Mouse (Mus musculus) limb, embryonic 10.5 days (tissue): ENCODE measurements around the gene Gdpd3. TPM values are rescaled to one million over a fixed set of nuclear protein-coding genes. Genes with fewer than 3 reads are reported as not detected.

Experiments
- DNase-seq: peaks from one replicate; pipeline ENCODE4 v3.0.0-alpha.2; 2017; ENCODE audit warnings: low spot score
- H3K27ac ChIP-seq: fragments of 300-500 bp; sonication (generic); 2 replicates; pipeline ENCODE4 v1.5.1; 2016; ENCODE audit warnings: mild to moderate bottlenecking
- H3K27me3 ChIP-seq: fragments of 300-500 bp; sonication (generic); 2 replicates; pipeline ENCODE4 v1.6.1; 2016; ENCODE audit warnings: low read depth, mild to moderate bottlenecking; ENCODE audit not compliant: poor library complexity, severe bottlenecking
- H3K36me3 ChIP-seq: fragments of 300-500 bp; sonication (generic); 2 replicates; pipeline ENCODE4 v1.6.1; 2016; ENCODE audit warnings: mild to moderate bottlenecking, moderate library complexity
- H3K4me1 ChIP-seq: fragments of 300-500 bp; sonication (generic); 2 replicates; pipeline ENCODE4 v1.6.1; 2016
- H3K4me3 ChIP-seq: fragments of 300-500 bp; sonication (generic); 2 replicates; pipeline ENCODE4 v1.5.1; 2016; ENCODE audit warnings: mild to moderate bottlenecking, moderate library complexity
- H3K9me3 ChIP-seq: fragments of 300-500 bp; sonication (generic); replicated peaks from 2 replicates; pipeline ENCODE4 v1.6.1; 2016; ENCODE audit warnings: mild to moderate bottlenecking
- WGBS: fragments of 180-500 bp; shearing (Covaris S2); methylation state at CpG from one replicate; pipeline ENCODE4 v1.1.7; 2016; 5-methylcytosine and 5-hydroxymethylcytosine counted together
- polyA plus RNA-seq: library from polyadenylated mRNA; unstranded; fragments of >200 nt; fragmentation: Nextera tagmentation; extraction: Ambion mirVana; gene quantifications from 2 replicates; pipeline ENCODE4 v1.2.1, GENCODE M21; 2016

Gene Gdpd3
- polyA plus RNA-seq, 1 experiment from 2014 or later = 1.5 TPM

- Histone ChIP-seq H3K4me3 (peak overlapping the region; percentile 18; the same call in 1 of the 2 replicates), H3K4me1 (peaks cover 58% of the 10 kb centered on the region), H3K9me3 (no peaks in the 10 kb centered on the region), H3K27ac (no peak overlapping the region), H3K36me3 (peaks cover 49% of the 10 kb centered on the region), H3K27me3 (no peaks in the 10 kb centered on the region)
- WGBS = 89% methylated on average over 16 of the region's 16 CpGs
- no peak for DNase-seq
Measured at GRCm38 (mm10) chr7:126795387-126796317, 29.5 kb downstream of the Gdpd3 start.

GRCm38 (mm10) chr7:126796350-126796932 lies 30.3 kb downstream of the Gdpd3 start:
- H3K4me1 ChIP-seq = peaks cover 56% of the 10 kb centered on the region
- no peak for DNase-seq
- WGBS = 80% methylated on average over 8 of the region's 8 CpGs
- H3K36me3 ChIP-seq = peaks cover 49% of the 10 kb centered on the region
- H3K27me3 ChIP-seq = no peaks in the 10 kb centered on the region
- 0 out of 2 replicates have a peak overlapping the region, but pooled peaks have one; percentile 13 for H3K4me3 ChIP-seq
- H3K9me3 ChIP-seq = no peaks in the 10 kb centered on the region
- no peak overlapping the region for H3K27ac ChIP-seq

- no peaks in the 10 kb centered on the region for H3K9me3 ChIP-seq
- 43% methylated on average over 21 of the region's 21 CpGs for WGBS
- H3K27ac ChIP-seq = peak within 1 kb of the TSS; percentile 95
- H3K36me3 ChIP-seq = peaks cover 59% of the 10 kb centered on the region
- peak within 1 kb of the TSS; percentile 89 for H3K4me3 ChIP-seq
- no peak for DNase-seq
- H3K27me3 ChIP-seq = no peaks in the 10 kb centered on the region
- H3K4me1 ChIP-seq = peaks cover 52% of the 10 kb centered on the region
Measured at GRCm38 (mm10) chr7:126797411-126798126, 31.4 kb downstream of the Gdpd3 start, which contains the start of gene Fam57b. Fam57b (plus strand) TSS chr7:126797668.

- no peaks in the 10 kb centered on the region for H3K9me3 ChIP-seq
- no peaks in the 10 kb centered on the region for H3K27me3 ChIP-seq
- DNase-seq = no peak
- H3K27ac ChIP-seq = peak overlapping the region; percentile 95
- peak overlapping the region; percentile 89 for H3K4me3 ChIP-seq
- H3K4me1 ChIP-seq = peaks cover 44% of the 10 kb centered on the region
- WGBS = 1% methylated on average over 40 of the region's 40 CpGs
- peaks cover 67% of the 10 kb centered on the region for H3K36me3 ChIP-seq
Measured at GRCm38 (mm10) chr7:126798127-126799049, 32.3 kb downstream of the Gdpd3 start.

GRCm38 (mm10) chr7:126799050-126799467 lies 32.9 kb downstream of the Gdpd3 start:
- peak overlapping the region; percentile 89 for H3K4me3 ChIP-seq
- WGBS = under 1% methylated on average over 33 of the region's 36 CpGs
- peak; percentile 93 for DNase-seq
- H3K4me1 ChIP-seq = peaks cover 43% of the 10 kb centered on the region
- H3K27me3 ChIP-seq = no peaks in the 10 kb centered on the region
- H3K27ac ChIP-seq = peak overlapping the region; percentile 95
- H3K9me3 ChIP-seq = no peaks in the 10 kb centered on the region
- H3K36me3 ChIP-seq = peaks cover 68% of the 10 kb centered on the region

GRCm38 (mm10) chr7:126799468-126800268 lies 33.5 kb downstream of the Gdpd3 start:
- no peaks in the 10 kb centered on the region for H3K9me3 ChIP-seq
- peak overlapping the region; percentile 89 for H3K4me3 ChIP-seq
- H3K27me3 ChIP-seq = no peaks in the 10 kb centered on the region
- peaks cover 43% of the 10 kb centered on the region for H3K4me1 ChIP-seq
- H3K27ac ChIP-seq = peak overlapping the region; percentile 95
- 1% methylated on average over 38 of the region's 38 CpGs for WGBS
- H3K36me3 ChIP-seq = peaks cover 68% of the 10 kb centered on the region
- no peak for DNase-seq

- H3K4me3 ChIP-seq = peak overlapping the region; percentile 89
- no peak for DNase-seq
- H3K9me3 ChIP-seq = no peaks in the 10 kb centered on the region
- WGBS = 50% methylated on average over 5 of the region's 5 CpGs
- peaks cover 42% of the 10 kb centered on the region for H3K4me1 ChIP-seq
- H3K27ac ChIP-seq = peak overlapping the region; percentile 95
- no peaks in the 10 kb centered on the region for H3K27me3 ChIP-seq
- H3K36me3 ChIP-seq = peaks cover 68% of the 10 kb centered on the region
Measured at GRCm38 (mm10) chr7:126800269-126801056, 34.3 kb downstream of the Gdpd3 start.

GRCm38 (mm10) chr7:126801057-126801422 lies 34.9 kb downstream of the Gdpd3 start:
- Histone ChIP-seq H3K27ac (peak overlapping the region; percentile 95), H3K4me3 (0 out of 2 replicates have a peak overlapping the region, but pooled peaks have one; percentile 89), H3K9me3 (no peaks in the 10 kb centered on the region), H3K36me3 (peaks cover 65% of the 10 kb centered on the region), H3K27me3 (no peaks in the 10 kb centered on the region), H3K4me1 (peaks cover 37% of the 10 kb centered on the region)
- 97% methylated on average over 16 of the region's 16 CpGs for WGBS
- DNase-seq = no peak

- Histone ChIP-seq H3K4me3 (no peak overlapping the region), H3K27ac (no peak overlapping the region), H3K4me1 (peaks cover 27% of the 10 kb centered on the region), H3K9me3 (no peaks in the 10 kb centered on the region), H3K36me3 (peaks cover 64% of the 10 kb centered on the region), H3K27me3 (no peaks in the 10 kb centered on the region)
- WGBS = 87% methylated on average over 11 of the region's 11 CpGs
- DNase-seq = no peak
Measured at GRCm38 (mm10) chr7:126802134-126802889, 36.2 kb downstream of the Gdpd3 start.

GRCm38 (mm10) chr7:126803181-126803580 lies 37.0 kb downstream of the Gdpd3 start:
- no peak for DNase-seq
- no peaks in the 10 kb centered on the region for H3K9me3 ChIP-seq
- H3K36me3 ChIP-seq = peaks cover 62% of the 10 kb centered on the region
- 90% methylated on average over 6 of the region's 6 CpGs for WGBS
- no peaks in the 10 kb centered on the region for H3K27me3 ChIP-seq
- no peak overlapping the region for H3K4me3 ChIP-seq
- H3K27ac ChIP-seq = no peak overlapping the region
- H3K4me1 ChIP-seq = peaks cover 27% of the 10 kb centered on the region
